Mouse (Mus musculus) cerebellum, postnatal 25 days (tissue): ENCODE measurements around the gene Arid2.
"Not testable (repeated sequence)": the region's sequence is repeated elsewhere in the genome, so short reads cannot be mapped to it uniquely, and the experiment has no call there.

ENCODE experiments used
- DNase-seq, 2 experiments: peaks; one replicate each; pipeline ENCODE4 v3.0.0; 2021; ENCODE audit warnings: mixed read lengths in 2 of 2

Arid2 gene

GRCm38 (mm10) chr15:96434202-96434601 lies 146.9 kb downstream of the Arid2 start:
- no peak for DNase-seq

DNA sequence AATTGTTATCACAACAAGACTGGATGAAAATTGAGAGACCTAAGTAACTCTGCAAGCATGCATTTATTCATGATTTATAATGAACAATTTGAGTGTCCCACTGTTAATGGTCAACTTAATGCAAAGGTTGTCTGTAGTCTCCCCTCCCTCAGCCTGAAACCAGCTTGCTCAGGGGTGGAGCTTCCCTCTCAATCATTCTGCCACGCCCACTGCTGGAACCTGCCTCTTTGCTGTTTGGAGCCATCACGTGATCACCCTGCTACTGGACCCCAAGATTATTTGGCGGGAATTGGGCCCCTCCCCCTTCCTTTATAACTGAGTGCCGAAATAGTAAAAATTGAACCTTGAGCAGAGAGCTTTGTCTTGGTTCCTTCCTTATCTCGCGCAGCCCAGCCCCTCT lies 154.2 kb downstream of the Arid2 start:
- DNase-seq, result not testable (repeated sequence)

GRCm38 (mm10) chr15:96446785-96447184 lies 159.5 kb downstream of the Arid2 start:
- DNase-seq, result no peak

DNA sequence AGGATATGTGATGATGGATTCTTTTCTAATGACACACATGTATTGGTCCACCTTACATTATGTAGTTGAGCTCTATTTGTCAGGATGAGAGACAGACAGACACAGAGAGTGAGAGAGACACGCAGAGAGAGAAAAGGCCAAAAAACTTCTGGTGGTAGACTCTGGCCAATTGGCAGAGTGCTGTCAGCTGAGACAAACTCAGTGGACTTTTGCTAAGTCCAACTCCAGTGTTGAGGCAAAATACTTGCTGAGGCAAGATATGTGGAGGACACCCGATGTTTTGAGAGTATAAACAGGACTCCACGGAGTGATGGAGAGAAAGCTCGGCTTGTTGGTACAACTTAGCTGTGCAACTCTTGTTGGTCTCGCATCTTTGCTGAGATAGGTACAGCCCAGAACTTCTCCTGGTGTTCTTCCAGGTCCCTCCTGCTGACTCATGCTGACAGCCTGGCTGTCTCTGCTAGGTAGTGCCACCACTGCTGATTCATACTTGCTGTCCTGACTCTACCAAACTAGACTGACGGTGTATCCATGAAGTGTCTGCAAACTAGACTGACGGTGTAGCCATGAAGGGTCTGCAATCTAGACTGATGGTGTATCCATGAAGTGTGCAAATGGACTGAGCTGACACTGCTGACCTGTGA lies 161.5 kb downstream of the Arid2 start:
- DNase-seq, result peak; percentile 16 to 44

DNA sequence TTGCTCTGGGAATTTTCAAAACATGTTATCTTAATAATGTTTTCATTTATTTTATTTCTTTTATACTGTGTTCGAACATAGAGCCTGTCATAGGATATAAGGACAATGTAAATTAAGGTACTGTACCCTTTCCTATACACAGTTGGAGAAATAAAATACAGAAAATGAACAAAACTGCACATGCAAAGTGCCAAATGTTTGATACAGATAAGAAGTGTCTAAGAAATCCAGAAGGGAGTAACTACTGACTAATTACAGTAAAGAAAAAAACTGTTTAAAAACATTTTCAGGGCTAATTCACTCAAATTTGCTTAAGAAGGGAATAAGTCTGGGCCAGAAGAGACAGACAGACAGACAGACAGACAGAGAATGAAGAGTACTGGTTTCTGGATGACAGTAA lies 166.0 kb downstream of the Arid2 start:
- DNase-seq, result no peak
